Mouse (Mus musculus): Measurements from ENCODE around the gene Alg3.

Alg3 gene

DNA sequence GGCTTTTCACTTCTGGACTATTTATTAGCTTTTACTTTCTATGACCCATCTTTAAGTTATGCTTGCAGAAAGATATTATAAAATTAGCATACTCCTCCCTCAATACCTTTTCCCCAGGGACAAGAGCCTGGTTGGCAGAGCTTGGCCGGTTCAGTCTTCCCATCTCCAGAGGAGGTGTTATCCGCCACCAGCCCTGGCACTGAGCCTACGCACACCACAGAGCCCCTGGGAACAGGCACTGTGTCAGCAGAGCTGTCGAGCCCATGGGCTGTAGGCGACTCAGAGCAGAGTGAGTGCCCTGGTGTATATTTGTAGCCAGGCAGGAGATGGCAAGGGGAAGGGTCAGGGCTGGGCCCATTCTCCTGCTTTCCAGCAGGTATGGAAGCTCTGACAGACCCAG, 11.0 kb downstream of the Alg3 start:
- no peak for DNase-seq

DNA sequence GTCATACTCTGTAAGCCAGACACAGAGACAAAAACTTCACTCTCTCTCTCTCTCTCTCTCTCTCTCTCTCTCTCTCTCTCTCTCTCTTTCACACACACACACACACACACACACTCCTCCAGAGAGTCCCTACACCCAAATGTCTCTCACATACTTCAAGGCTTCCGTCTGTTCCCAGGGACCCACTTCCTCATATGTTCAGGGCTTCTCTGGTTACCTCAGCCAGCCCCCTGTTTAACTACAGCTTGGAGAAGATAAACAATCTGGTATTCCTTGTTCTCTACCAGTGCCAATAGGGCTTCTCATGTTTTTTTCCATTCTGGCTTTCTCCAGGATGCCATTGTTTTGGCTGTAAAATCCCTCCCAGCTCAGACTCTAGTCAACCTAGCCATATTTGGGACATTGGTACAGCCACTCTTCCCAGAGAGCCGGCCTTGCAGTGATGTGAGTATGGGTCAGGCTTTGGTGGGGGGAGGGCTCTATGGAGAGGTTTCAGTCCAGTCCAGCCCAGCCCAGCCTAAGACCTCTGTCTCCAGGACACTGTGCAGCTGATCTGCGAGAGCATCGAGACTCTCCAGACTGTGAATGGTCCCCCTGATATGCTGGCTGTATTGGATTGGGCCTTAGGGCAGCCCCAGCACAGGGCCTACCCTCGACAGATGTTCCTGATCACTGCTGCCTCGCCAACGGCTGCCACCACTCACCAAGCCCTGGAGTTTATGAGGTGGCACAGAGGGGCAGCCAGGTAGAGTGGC, 14.7 kb downstream of the Alg3 start:
- no peak for DNase-seq

DNA sequence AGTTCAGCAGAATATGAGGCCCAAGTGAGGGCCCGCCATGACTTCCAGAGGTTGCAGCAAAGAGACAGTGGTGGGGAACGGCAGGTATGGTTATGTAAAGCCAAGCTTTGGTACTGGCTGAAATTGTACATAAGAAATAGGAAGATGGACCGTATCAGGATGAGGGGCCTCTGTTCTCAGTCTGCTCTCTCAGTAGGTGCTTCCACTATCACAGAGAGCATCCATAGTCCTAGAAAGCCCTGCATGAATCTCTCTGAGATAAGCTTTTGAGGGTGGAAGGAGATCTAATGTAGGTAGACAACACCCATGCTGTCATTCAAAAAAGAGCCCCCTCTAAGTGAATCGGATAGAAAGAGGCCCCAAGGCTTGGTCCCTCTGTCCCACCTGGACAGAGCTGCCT, 15.8 kb downstream of the Alg3 start:
- no peak for DNase-seq

DNA sequence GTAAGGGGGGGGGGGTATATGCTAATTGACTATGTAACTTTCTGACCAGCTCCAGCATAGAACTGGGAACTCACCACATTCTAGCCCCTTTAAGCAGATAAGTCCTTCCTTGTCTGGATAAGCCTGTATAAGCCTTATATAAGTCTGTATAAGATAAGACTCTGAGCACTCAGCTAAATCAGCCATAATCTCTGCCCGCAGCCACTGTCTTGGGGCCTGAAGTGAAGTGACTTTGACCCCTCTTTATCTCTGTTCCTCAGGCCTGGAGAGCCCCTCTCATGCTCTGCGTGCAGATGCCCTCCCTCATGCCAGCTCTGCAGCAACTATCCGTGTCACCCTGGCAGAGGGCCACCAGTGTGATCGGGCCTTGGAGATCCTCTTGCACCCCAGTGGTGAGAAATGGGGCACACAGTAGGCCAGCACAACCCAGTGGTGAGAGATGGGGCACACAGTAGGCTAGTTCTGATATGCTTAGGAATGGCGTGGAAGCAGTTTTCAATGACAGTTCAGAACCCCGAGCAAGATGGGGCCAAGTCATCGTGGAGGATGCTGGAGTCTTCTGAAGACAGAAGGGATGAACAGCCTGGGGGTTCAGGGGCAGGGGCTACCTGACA, 16.4 kb downstream of the Alg3 start:
- DNase-seq, result no peak

DNA sequence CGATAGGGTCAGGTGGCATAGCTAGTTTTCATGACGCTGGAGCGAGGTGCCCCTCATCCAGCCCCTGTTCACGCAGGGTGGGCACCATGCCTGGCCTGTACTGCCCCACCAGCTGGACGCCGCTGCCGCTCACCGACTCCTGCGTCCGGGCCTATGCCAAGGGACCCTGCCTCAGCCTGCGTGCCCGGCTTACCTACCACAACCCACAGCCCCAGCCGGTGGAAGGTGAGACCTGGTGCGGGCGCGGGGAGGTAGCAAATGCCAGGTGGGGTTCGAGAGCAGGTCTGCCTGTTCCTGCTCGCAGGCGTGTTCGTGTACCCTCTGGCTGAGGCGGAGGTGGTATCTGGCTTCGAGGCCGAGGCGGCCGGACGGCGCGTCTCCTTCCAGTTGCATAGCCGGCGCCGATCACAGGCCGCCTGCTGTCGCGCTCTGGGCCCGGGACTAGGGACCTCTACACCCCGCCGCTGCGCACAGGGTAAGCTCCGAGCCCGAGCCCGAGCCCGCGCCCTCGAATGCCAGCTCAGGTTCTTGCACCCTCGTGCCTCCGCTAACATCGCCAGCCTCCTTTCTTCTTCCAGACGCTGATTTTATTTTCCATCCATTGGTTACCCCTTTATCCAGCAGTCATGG, 20.3 kb downstream of the Alg3 start:
- no peak for DNase-seq

DNA sequence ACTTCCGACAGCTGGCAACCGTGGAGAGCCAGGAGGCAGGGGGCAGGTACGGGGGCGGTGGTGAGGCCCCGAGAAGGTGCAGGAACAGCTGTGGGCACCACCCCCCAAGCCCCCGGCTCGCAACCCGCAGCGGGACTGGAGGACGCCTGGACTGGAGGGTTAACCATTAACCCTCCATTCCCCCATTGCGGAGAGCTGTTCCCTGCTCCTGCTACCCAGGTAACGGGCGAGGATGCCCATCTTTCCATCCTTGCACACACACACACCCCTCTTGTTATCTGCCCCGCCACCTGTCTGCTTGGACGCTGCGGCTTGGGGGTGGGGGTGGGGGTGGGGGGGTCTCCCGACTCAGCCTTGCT, 20.9 kb downstream of the Alg3 start:
- DNase-seq, result no peak

DNA sequence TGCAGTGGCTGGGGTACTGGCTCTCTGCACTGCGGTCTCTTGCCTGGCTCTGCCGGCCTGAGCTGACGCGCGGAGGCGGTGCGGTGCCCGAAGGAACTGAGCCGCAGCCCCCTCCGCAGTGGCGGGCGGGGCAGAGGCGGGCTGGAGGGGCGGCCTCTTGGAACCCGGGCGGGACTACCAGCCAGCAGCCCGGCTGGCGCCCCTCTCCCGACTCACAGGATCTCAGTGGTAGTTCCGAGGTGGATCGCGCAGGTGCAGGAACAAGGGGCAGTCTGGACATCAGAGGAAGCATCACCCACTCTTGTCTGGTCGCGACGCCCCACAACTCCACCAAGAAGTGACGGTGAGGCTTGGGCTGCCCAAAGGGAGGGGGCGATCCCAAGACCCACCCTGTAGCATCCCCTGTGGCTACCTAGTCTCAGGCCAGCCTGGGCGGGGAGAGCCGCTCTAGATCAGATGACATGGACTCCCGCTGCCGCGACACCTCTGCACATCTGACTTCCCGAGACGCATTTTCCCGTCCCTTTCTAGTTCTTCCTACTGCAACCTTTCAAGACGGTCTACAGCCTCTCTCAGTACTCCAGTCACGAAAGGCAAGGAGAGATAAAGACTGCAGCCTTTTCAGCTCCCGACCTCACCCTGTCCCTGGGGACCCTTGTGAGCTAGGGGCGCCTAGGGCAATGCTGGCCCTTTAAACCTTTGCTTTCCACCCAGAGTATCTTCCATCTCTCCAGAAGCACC, 21.4 kb downstream of the Alg3 start:
- peak; percentile 64 for DNase-seq

DNA sequence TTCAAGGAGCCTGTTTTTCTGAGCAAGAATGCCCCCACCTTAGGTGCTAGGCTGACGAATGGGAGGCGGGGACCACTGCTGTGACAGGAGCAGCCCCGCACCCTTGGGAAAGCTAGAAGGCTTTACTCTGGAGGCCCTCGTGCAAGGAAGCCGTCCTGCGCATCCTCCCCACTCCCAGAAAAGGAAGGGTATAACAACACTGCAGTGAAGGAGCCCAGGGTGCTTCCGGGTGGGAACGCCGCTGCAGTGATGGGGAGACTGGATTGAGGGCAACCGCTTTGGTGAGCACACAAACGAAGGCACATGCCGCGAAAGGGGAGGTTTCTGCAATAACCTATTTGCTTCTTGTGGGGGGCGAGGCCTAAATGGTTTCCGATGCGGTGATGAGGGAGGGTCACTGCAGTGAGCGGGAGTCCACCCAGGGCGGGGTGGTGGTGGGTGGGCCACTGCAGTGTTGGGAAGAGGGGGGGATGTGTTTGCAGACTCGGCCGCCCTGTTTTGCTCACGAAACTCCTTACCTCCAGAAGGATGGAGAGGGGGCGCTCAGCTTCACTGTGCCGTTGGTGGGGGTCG, 22.1 kb downstream of the Alg3 start, which contains the start of gene Vwa5b2:
Vwa5b2 (plus strand) TSS at position 106 of the 573 bp plus-strand sequence.
- no peak for DNase-seq

DNA sequence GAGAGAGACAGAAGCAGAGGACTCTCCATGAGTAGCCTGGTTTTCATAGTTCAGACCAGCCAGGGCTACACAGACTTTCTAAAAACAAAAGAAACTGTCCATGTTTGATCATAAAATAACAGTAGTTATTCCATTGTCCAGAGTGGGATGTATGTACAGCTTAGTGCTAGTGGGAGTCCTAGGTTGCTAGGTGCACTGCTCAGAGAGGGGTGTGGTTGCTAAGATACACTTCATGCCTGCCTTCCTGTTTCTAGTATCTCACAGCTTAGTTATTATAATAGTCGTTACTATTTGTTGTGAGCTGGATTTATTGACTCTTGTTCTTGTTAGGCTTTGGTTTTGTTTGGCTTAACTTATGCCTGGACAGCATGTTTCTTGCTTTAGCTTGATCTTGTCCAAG, 46.5 kb downstream of the Alg3 start:
- DNase-seq, result no peak

DNA sequence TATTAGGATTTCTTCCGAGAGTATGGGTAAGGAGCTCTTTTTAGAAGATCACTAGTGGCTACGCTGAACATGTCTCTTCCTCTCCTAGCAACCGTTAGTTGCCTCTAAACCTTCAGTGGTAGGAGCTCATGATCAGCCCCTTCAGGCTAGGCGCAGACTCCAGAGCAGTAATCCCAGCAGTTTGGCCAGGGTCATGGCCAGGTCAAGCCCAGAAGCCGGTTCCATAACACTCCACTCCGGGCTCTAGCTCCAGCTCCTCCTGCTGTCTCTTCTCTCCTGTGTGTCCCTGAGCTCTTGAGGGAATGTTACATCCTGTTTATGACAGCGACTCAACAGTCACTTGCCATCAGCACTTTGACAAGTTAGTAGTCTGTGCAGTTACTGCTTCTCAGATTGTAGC, 54.2 kb downstream of the Alg3 start:
- DNase-seq, result no peak
